Mouse (Mus musculus) ES-Bruce4 (cell line): ENCODE data around the gene Cgref1.

Experiments used
- CTCF ChIP-seq: IDR thresholded peaks from one replicate; pipeline ENCODE4 v1.8.1; 2011; ENCODE audit warnings: low read depth, low read length
- POLR2A ChIP-seq: IDR thresholded peaks from one replicate; pipeline ENCODE4 v1.8.1; 2011; ENCODE audit warnings: low read length; ENCODE audit not compliant: insufficient read depth

DNA sequence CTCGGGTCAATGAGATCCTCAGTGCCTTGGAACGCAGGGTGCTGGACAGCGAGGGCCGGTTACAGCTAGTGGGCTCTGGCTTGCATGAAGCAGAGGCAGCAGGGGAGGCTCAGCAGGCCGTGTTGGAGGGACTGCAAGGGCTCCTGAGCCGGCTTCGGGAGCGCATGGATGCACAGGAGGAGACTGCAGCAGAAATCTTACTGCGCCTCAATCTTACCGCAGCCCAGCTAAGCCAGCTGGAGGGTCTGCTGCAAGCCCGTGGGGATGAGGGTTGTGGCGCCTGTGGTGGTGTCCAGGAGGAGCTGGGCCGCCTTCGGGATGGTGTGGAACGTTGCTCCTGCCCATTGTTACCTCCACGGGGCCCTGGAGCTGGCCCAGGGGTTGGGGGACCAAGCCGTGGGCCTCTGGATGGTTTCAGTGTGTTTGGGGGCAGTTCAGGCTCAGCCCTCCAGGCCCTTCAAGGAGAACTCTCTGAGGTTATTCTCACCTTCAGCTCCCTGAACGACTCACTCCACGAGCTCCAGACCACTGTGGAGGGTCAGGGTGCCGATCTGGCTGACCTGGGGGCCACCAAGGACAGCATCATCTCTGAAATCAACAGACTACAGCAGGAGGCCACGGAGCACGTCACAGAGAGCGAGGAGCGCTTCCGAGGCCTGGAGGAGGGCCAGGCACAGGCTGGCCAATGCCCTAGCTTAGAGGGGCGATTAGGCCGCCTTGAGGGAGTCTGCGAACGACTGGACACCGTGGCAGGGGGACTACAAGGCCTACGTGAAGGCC, 27.3 kb downstream of the Cgref1 start:
- no peak for TF ChIP-seq POLR2A
- no peak for TF ChIP-seq CTCF
